Mouse (Mus musculus) heart, adult 2 months (tissue): Measurements from ENCODE around the gene Defb48.

Source experiments
- CTCF ChIP-seq: fragments of 200-600 bp; IDR thresholded peaks from 2 replicates; pipeline ENCODE4 v1.8.1; 2022; ENCODE audit warnings: antibody characterized with exemption, mild to moderate bottlenecking, moderate library complexity
- POLR2A ChIP-seq: fragments of 200-500 bp; IDR thresholded peaks from 2 replicates; pipeline ENCODE4 v1.6.1; 2011; ENCODE audit warnings: mild to moderate bottlenecking, low read depth, low read length, control low read depth; ENCODE audit not compliant: insufficient read depth

DNA sequence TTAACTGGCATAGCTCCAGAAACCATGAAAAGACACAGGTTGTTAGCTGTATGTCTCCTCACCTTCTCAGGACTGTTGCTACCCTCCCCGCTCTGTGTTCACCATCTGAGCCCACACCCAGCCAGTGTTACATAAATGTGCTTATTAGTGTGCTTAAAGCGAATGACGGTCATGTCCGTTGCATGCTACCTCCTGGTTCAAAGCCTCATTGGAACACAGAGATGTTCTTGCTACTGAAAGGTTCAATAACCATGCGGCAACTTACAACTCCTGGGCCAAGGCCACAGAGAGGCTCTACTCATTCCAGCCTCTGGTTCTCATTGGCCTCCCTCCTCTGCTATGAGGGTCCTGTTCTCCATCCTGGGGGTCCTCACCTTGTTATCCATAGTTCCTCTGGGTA, 27.2 kb upstream of the Defb48 start, which contains the start of gene Defb43:
- no peak for TF ChIP-seq CTCF
- no peak for TF ChIP-seq POLR2A
